ENCODE assay signal across 12 mouse cellular contexts in the genomic region with DNA sequence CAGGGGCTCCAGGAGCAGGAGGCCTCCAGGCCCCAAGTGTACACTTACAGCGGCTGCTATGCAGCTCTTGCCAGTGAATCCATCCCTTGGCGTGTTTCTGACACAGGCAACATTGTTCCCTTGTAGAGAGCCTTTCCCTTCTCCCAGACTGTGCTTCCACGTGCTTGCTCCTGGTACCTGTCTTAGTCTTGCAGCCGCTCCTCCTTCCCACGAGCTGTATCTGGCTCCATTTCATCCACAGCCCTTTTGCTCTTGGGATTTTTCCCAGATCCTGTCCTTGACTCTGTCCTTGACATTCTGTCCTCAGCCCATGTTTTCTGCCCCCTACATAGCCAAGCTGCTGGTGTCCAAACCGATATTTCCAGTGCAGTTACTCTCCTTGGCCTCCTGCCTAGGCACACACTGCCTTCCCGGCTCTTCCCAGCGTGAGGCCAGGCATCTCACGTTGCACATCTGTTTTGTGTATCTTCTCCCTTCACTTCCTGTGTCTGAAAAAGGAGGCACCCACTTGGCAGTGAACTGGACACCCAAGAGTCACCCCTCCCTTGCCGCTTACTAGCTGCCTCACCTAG. TPM values are rescaled to one million over a fixed set of nuclear protein-coding genes. Genes with fewer than 3 reads are reported as not detected.
DNase-seq lines count a peak whose midpoint lies in the region; ATAC-seq and TF ChIP-seq lines count a peak whose summit lies in the region.
"Had no signal": no experiment of that assay in that cellular context is flagged by ENCODE, and none has a peak within 500 bp of the region (broad histone marks: within the 10 kb centered on the region; RNA-seq: fewer than 3 reads in every experiment).

No protein-coding gene starts in this region.

- 76% methylated on average over 10 of the region's 10 CpGs for WGBS in forebrain, postnatal 0 days

- H3K9me3 ChIP-seq in forebrain, postnatal 0 days (ENCODE audit: low read length), result no peaks in the 10 kb centered on the region
- H3K9me3 ChIP-seq: forebrain, embryonic 15.5 days; limb, embryonic 12.5 days had no signal

- TF ChIP-seq CTCF in forebrain, postnatal 0 days (IDR thresholded peaks at IDR 0.05; ENCODE audit: low read depth), result no peak

- H3K27ac ChIP-seq in forebrain, postnatal 0 days (ENCODE audit: low read depth, low read length), result no peak overlapping the region
- H3K27ac ChIP-seq: forebrain, embryonic 15.5 days; limb, embryonic 12.5 days had no signal

- intact Hi-C loops in left cerebral cortex, postnatal 4 days (cut with DNase I), result loop anchor here (5.0 kb wide), 1 partner anchor 98 kb away; no protein-coding TSS in a partner anchor
- intact Hi-C loops in heart, postnatal 25 days (cut with DNase I), result loop anchor here (5.0 kb wide), 1 partner anchor 33 kb away; the partner anchor contains the start of gene Uaca

- H3K27me3 ChIP-seq in forebrain, postnatal 0 days (ENCODE audit: insufficient read depth, low read length), result no peaks in the 10 kb centered on the region
- H3K27me3 ChIP-seq: forebrain, embryonic 15.5 days; limb, embryonic 12.5 days had no signal

- DNase-seq in left cerebral cortex, postnatal 4 days, result peak; percentile 35
- no peak for DNase-seq in left cerebral cortex, adult 11 months (ENCODE audit: low spot score)
- peak; percentile 12 for DNase-seq in brain, adult 2 months (ENCODE audit: low read depth, low spot score)
- peak; percentile 76 to 87 for DNase-seq in heart, adult 18-20 months
- peak; percentile 33 for DNase-seq in heart, postnatal 25 days (ENCODE audit: low spot score)
- no peak for DNase-seq in urinary bladder, postnatal 10 days (ENCODE audit: low spot score)
- no peak for DNase-seq in forebrain, postnatal 0 days
- DNase-seq: cerebellum, adult 11 months had no signal

- ATAC-seq in forebrain, postnatal 0 days, result no peak
- ATAC-seq in frontal cortex, adult (ENCODE audit: low TSS enrichment), result no peak
- ATAC-seq: forebrain, embryonic 15.5 days; inflammation-experienced regulatory T-cells, adult 6 months had no signal

- no peak overlapping the region for H3K9ac ChIP-seq in forebrain, postnatal 0 days
- H3K9ac ChIP-seq: forebrain, embryonic 15.5 days; limb, embryonic 12.5 days had no signal

- H3K4me3 ChIP-seq in forebrain, postnatal 0 days (ENCODE audit: low read depth, low read length), result no peak overlapping the region
- H3K4me3 ChIP-seq: forebrain, embryonic 15.5 days; limb, embryonic 12.5 days had no signal

- no peaks in the 10 kb centered on the region for H3K4me1 ChIP-seq in forebrain, postnatal 0 days (ENCODE audit: insufficient read depth)
- H3K4me1 ChIP-seq: forebrain, embryonic 15.5 days had no signal

- no peak overlapping the region for H3K4me2 ChIP-seq in forebrain, postnatal 0 days (ENCODE audit: low read depth)
- H3K4me2 ChIP-seq: forebrain, embryonic 15.5 days; limb, embryonic 12.5 days had no signal

- no peaks in the 10 kb centered on the region for H3K36me3 ChIP-seq in forebrain, postnatal 0 days (ENCODE audit: insufficient read depth)
- H3K36me3 ChIP-seq: forebrain, embryonic 15.5 days; limb, embryonic 12.5 days had no signal

RNA-seq across cellular contexts. Expression of gene Uaca, which starts 34.8 kb away (rescaled TPM):
- total RNA-seq in left cerebral cortex, postnatal 4 days (2021), result 10 to 100 TPM; 18.5 to 18.6 TPM
- total RNA-seq in heart, adult 18-20 months (2021), result 10 to 100 TPM; 39.1 to 44.2 TPM
- 10 to 100 TPM; 44.6 to 50.0 TPM for total RNA-seq in heart, postnatal 25 days (2021)
- 6.2 and 8.9 TPM in 2 replicates for total RNA-seq in forebrain, postnatal 0 days (2014; rRNA removed)
- polyA plus RNA-seq in forebrain, postnatal 0 days (2015; fragmentation: Nextera tagmentation; extraction: Ambion mirVana), result 8.8 and 10.2 TPM in 2 replicates

RNA-seq across cellular contexts. Expression of gene Larp6, which starts 46.7 kb away (rescaled TPM):
- total RNA-seq in left cerebral cortex, postnatal 4 days (2021), result 10 to 100 TPM; 29.4 to 29.5 TPM
- total RNA-seq in heart, adult 18-20 months (2021), result 1 to 10 TPM; 1.1 to 1.3 TPM
- 1 to 10 TPM; 1.3 to 1.5 TPM for total RNA-seq in heart, postnatal 25 days (2021)
- 31.2 and 34.4 TPM in 2 replicates for total RNA-seq in forebrain, postnatal 0 days (2014; rRNA removed)
- 22.0 and 23.8 TPM in 2 replicates for polyA plus RNA-seq in forebrain, postnatal 0 days (2015; fragmentation: Nextera tagmentation; extraction: Ambion mirVana)
- polyA plus RNA-seq: inflammation-experienced regulatory T-cells, adult 6 months had no signal

Comparison
In these comparisons a context has a peak if more than half of its experiments do, and no peak if none do; other contexts are left out.
1. DNase-seq: peak in left cerebral cortex, postnatal 4 days (single experiment), brain, adult 2 months (single experiment), heart, adult 18-20 months (2 of 2) and heart, postnatal 25 days (single experiment); none in left cerebral cortex, adult 11 months (single experiment), urinary bladder, postnatal 10 days (single experiment) and forebrain, postnatal 0 days (single experiment).
2. RNA of gene Larp6, which starts 46.7 kb away (total RNA-seq): 31.2 to 34.4 TPM in forebrain, postnatal 0 days and 29.4 to 29.5 TPM in left cerebral cortex, postnatal 4 days; 1.3 to 1.5 TPM in heart, postnatal 25 days and 1.1 to 1.3 TPM in heart, adult 18-20 months; every median in the first group is over 10 times any median in the second.